Mouse (Mus musculus) heart, adult 2 months (tissue): ENCODE results near the gene Slc2a13.

Experiments
- EP300 ChIP-seq: fragments of 200-500 bp; IDR thresholded peaks from 2 replicates; pipeline ENCODE4 v1.6.1; 2011; ENCODE audit warnings: low read depth, low read length, control low read depth; ENCODE audit not compliant: insufficient read depth
- POLR2A ChIP-seq: fragments of 200-500 bp; IDR thresholded peaks from 2 replicates; pipeline ENCODE4 v1.6.1; 2011; ENCODE audit warnings: mild to moderate bottlenecking, low read depth, low read length, control low read depth; ENCODE audit not compliant: insufficient read depth

- TF ChIP-seq POLR2A (no peak), EP300 (no peak)
Observed at GRCm38 (mm10) chr15:91263926-91264325, 309.1 kb downstream of the Slc2a13 start.
